Mouse (Mus musculus): ENCODE data around the gene Zfp462. TPM values are rescaled to one million over a fixed set of nuclear protein-coding genes. Genes with fewer than 3 reads are reported as not detected.
"Not testable (repeated sequence)": the region's sequence is repeated elsewhere in the genome, so short reads cannot be mapped to it uniquely, and the experiment has no call there.

Zfp462 gene
- total RNA-seq, 2 experiments from 2014 or later, result 7.2 to 7.5 TPM

GRCm38 (mm10) chr4:54987926-54988325 lies 43.1 kb downstream of the Zfp462 start:
- DNase-seq, result no peak
- intact Hi-C loops (cut with DNase I), result loop anchor here (5.0 kb wide), 1 partner anchor 54 kb away; no protein-coding TSS in a partner anchor

- intact Hi-C loops (cut with DNase I), result no loop called here
- DNase-seq, result no peak
Measured at GRCm38 (mm10) chr4:54991973-54992372, 47.1 kb downstream of the Zfp462 start.

GRCm38 (mm10) chr4:54993001-54993400 lies 48.2 kb downstream of the Zfp462 start:
- intact Hi-C loops (cut with DNase I); DNase-seq: not testable (repeated sequence)

- no peak for DNase-seq
- intact Hi-C loops (cut with DNase I), result no loop called here
Measured at GRCm38 (mm10) chr4:54995258-54995657, 50.4 kb downstream of the Zfp462 start.

GRCm38 (mm10) chr4:54996064-54996463 lies 51.2 kb downstream of the Zfp462 start:
- no peak for DNase-seq
- intact Hi-C loops (cut with DNase I), result no loop called here

- DNase-seq, result no peak
- intact Hi-C loops (cut with DNase I), result no loop called here
Measured at GRCm38 (mm10) chr4:54998146-54998841, 53.4 kb downstream of the Zfp462 start.

GRCm38 (mm10) chr4:54999556-54999955 lies 54.7 kb downstream of the Zfp462 start:
- intact Hi-C loops (cut with DNase I), result no loop called here
- DNase-seq, result no peak

GRCm38 (mm10) chr4:55001386-55001785 lies 56.5 kb downstream of the Zfp462 start:
- no peak for DNase-seq
- intact Hi-C loops (cut with DNase I), result loop anchor here (1.0 kb wide), 1 partner anchor 53 kb away; no protein-coding TSS in a partner anchor

GRCm38 (mm10) chr4:55003128-55003527 lies 58.3 kb downstream of the Zfp462 start:
- intact Hi-C loops (cut with DNase I), result no loop called here
- no peak for DNase-seq

- peak in 1 of 2 experiments; percentile 37 for DNase-seq
- intact Hi-C loops (cut with DNase I), result loop anchor here (2.0 to 5.0 kb wide), 2 partner anchors 26 to 37 kb away; no protein-coding TSS in a partner anchor
Measured at GRCm38 (mm10) chr4:55005066-55005465, 60.2 kb downstream of the Zfp462 start.

GRCm38 (mm10) chr4:55005521-55005969 lies 60.7 kb downstream of the Zfp462 start:
- peak; percentile 36 to 39 for DNase-seq
- intact Hi-C loops (cut with DNase I), result loop anchor here (2.0 to 5.0 kb wide), 2 partner anchors 27 to 37 kb away; no protein-coding TSS in a partner anchor

- intact Hi-C loops (cut with DNase I), result loop anchor here (5.0 kb wide), 1 partner anchor 36 kb away; no protein-coding TSS in a partner anchor
- no peak for DNase-seq
Measured at GRCm38 (mm10) chr4:55006024-55006423, 61.2 kb downstream of the Zfp462 start.

GRCm38 (mm10) chr4:55008616-55009015 lies 63.8 kb downstream of the Zfp462 start:
- intact Hi-C loops (cut with DNase I), result loop anchor here (5.0 kb wide), 1 partner anchor 34 kb away; no protein-coding TSS in a partner anchor
- DNase-seq, result no peak

GRCm38 (mm10) chr4:55011391-55011790 lies 66.5 kb downstream of the Zfp462 start:
- intact Hi-C loops (cut with DNase I), result no loop called here
- DNase-seq, result no peak

GRCm38 (mm10) chr4:55013563-55014248 lies 68.9 kb downstream of the Zfp462 start:
- intact Hi-C loops (cut with DNase I), result no loop called here
- DNase-seq, result no peak

- no peak for DNase-seq
- intact Hi-C loops (cut with DNase I), result no loop called here
Measured at GRCm38 (mm10) chr4:55014731-55015463, 70.0 kb downstream of the Zfp462 start.

GRCm38 (mm10) chr4:55015517-55015916 lies 70.7 kb downstream of the Zfp462 start:
- no peak for DNase-seq
- intact Hi-C loops (cut with DNase I), result no loop called here

- intact Hi-C loops (cut with DNase I), result no loop called here
- DNase-seq, result peak; percentile 36 to 43
Measured at GRCm38 (mm10) chr4:55026109-55026646, 81.3 kb downstream of the Zfp462 start.

GRCm38 (mm10) chr4:55030401-55030800 lies 85.6 kb downstream of the Zfp462 start:
- no peak for DNase-seq
- intact Hi-C loops (cut with DNase I), result no loop called here

- no peak for DNase-seq
Measured at GRCm38 (mm10) chr4:55032317-55032930, 87.6 kb downstream of the Zfp462 start.

More at GRCm38 (mm10) chr4:55032317-55032930, 87.6 kb downstream of the Zfp462 start:
- intact Hi-C loops (cut with DNase I), result no loop called here
